Mouse (Mus musculus): ENCODE measurements at regions not wholly inside any gene's neighbourhood (a gene's known extent, or its start where the extent isn't known, plus 50 kb on each side); places are given as distances from the start of the nearest gene placed in this dataset.

DNA sequence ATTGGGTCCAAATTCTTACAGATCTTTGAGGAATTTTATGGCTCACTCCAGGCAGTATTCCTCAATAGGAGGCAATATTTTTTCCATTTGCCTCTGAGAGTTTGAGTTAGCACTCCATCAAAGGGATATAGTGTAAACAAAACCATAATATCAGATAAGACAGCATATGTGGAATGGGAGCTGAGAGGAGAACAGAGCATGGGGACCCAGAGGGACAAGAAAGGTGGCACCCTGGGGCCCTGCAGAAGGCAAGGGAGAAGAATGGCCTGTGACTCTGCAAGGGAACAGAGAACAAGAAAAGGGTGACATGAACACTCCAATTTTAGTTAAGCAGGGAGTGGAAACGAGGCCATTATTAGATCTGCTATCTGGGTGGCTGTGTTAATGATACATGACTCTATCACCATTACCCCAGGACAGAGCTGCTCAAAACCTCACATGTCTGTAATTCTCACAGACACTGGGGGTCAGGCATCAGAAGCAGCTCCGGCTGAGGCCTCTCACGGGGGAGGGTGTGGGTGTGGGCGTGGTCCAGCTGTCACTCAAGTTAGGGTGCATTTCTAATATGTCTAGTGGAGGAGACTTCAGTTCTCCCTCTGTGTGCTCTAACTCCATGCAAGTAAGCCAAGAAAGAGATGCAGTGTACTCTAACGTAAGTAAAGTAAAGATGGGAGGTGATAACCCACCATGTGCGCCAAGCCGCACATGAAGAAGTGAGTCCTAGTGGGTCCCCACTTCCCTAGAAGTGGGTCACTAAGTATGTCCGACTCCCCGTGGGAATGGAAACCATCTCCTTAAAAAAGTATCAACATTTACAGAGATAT lies 88.4 kb downstream of the Cd24a start:
- TF ChIP-seq CTCF (IDR thresholded peaks at IDR 0.05; ENCODE audit: insufficient read depth, low read length) (no peak), POLR2A (IDR thresholded peaks at IDR 0.05; ENCODE audit: borderline replicate concordance, extremely low read depth, low read depth, low read length) (no peak)
